Mouse (Mus musculus): ENCODE results near the gene Lix1l.

GRCm38 (mm10) chr3:96632058-96632457, 31.1 kb downstream of the Lix1l start:
- TF ChIP-seq CTCF (IDR thresholded peaks at IDR 0.05; ENCODE audit: low read depth, low read length) (no peak), GATA1 (IDR thresholded peaks at IDR 0.05; ENCODE audit: borderline replicate concordance, low read length) (no peak)

All from G1E (cell line).